Mouse (Mus musculus) cerebral cortex, adult 2 months (tissue): ENCODE results near the gene Slc35c1.

Experiments
- WGBS: fragments of 180-500 bp; shearing (Covaris S2); methylation state at CpG from one replicate; pipeline ENCODE4 v1.1.7; 2018; 5-methylcytosine and 5-hydroxymethylcytosine counted together

Gene Slc35c1

GRCm38 (mm10) chr2:92403776-92404319 lies 56.5 kb downstream of the Slc35c1 start:
- 85% methylated on average over 5 of the region's 5 CpGs for WGBS
